Comparison of ENCODE assay signal across 23 mouse cellular contexts in the genomic region with DNA sequence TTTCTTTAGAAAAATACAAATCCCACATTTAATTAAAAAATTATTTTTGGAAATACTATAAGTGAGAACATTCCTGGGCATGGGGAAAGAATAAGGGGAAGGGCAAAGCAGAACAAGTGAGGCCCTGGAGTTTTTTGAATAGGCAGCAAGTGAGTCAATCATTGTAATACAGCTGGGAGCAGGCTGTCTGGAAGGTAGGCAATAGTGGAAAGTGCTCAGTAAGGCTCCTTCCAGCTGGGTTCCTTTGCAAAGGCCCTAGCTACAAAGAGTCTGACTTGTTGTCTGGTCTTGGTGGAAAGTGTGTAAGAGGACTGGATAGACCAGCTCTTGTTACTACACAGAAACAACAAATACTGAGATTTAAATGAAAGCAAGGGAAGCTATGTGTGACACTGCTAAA.
A peak's percentile ranks its signal among the peaks of the same experiment; 100 is the strongest.
DNase-seq lines count a peak whose midpoint lies in the region; ATAC-seq and TF ChIP-seq lines count a peak whose summit lies in the region.
"Had no signal": no experiment of that assay in that cellular context is flagged by ENCODE, and none has a peak within 500 bp of the region (broad histone marks: within the 10 kb centered on the region; RNA-seq: fewer than 3 reads in every experiment).

No protein-coding gene starts in this region.

- no peak for ATAC-seq in embryonic facial prominence, embryonic 11.5 days (replicated peaks; ENCODE audit: insufficient number of reproducible peaks, low FRiP score, low TSS enrichment, low read depth)
- peak; percentile 34 for ATAC-seq in lung, embryonic 14.5 days (ENCODE audit: insufficient read depth)
- ATAC-seq: CD4-positive, CD25-positive, alpha-beta regulatory T cell, adult 4 months; Patski had no signal

- H3K4me2 ChIP-seq in embryonic facial prominence, embryonic 11.5 days (ENCODE audit: low read depth, low read length), result no peak overlapping the region
- no peak overlapping the region for H3K4me2 ChIP-seq in lung, embryonic 14.5 days
- H3K4me2 ChIP-seq: forebrain, embryonic 12.5 days; hindbrain, embryonic 15.5 days; midbrain, embryonic 11.5 days had no signal

- DNase-seq in embryonic facial prominence, embryonic 11.5 days (ENCODE audit: low spot score), result peak; percentile 3
- no peak for DNase-seq in embryonic facial prominence, embryonic 10.5 days (ENCODE audit: low spot score)
- peak; percentile 15 for DNase-seq in lung, embryonic 14.5 days
- no peak for DNase-seq in lung, postnatal 25 days (ENCODE audit: low spot score)
- peak; percentile 61 for DNase-seq in Muller cell, postnatal 12 days (ENCODE audit: inconsistent ontology term)
- DNase-seq in thymus, postnatal 10 days (ENCODE audit: low spot score in 2 of 2), result no peak
- DNase-seq in right cerebral cortex, postnatal 25 days, result no peak
- DNase-seq: adrenal gland, adult 2 months; cerebellum, adult 11 months; cerebellum, postnatal 14 days; gastrocnemius, postnatal 36 days; kidney, adult 18-20 months; layer of hippocampus, adult 9-11 months; right cerebral cortex, postnatal 4 days; thymus, postnatal 36 days had no signal

- no peak overlapping the region for H3K4me3 ChIP-seq in embryonic facial prominence, embryonic 11.5 days (ENCODE audit: low read depth, low read length)
- no peak overlapping the region for H3K4me3 ChIP-seq in embryonic facial prominence, embryonic 10.5 days
- H3K4me3 ChIP-seq in lung, embryonic 14.5 days (ENCODE audit: low read depth, low read length), result no peak overlapping the region
- no peak overlapping the region for H3K4me3 ChIP-seq in embryonic fibroblast, embryonic 13.5 days (ENCODE audit: insufficient read depth, low read length)
- H3K4me3 ChIP-seq: erythroblast, embryonic 14.5 days; forebrain, embryonic 12.5 days; hindbrain, embryonic 15.5 days had no signal

- no peaks in the 10 kb centered on the region for H3K27me3 ChIP-seq in embryonic facial prominence, embryonic 11.5 days (ENCODE audit: control insufficient read depth, insufficient read depth, low read length)
- H3K27me3 ChIP-seq in embryonic facial prominence, embryonic 10.5 days (replicated peaks; ENCODE audit: low read depth, poor library complexity, severe bottlenecking), result no peaks in the 10 kb centered on the region
- no peaks in the 10 kb centered on the region for H3K27me3 ChIP-seq in lung, embryonic 14.5 days (ENCODE audit: insufficient read depth, low read length)
- H3K27me3 ChIP-seq: forebrain, embryonic 12.5 days; hindbrain, embryonic 15.5 days; Patski had no signal

- no peaks in the 10 kb centered on the region for H3K4me1 ChIP-seq in embryonic facial prominence, embryonic 11.5 days (ENCODE audit: control insufficient read depth, insufficient read depth, low read length)
- peaks cover 5% of the 10 kb centered on the region; the same call in 1 of the 2 replicates for H3K4me1 ChIP-seq in embryonic facial prominence, embryonic 10.5 days
- H3K4me1 ChIP-seq in lung, embryonic 14.5 days (ENCODE audit: insufficient read depth), result no peaks in the 10 kb centered on the region; the same call in 1 of the 2 replicates
- H3K4me1 ChIP-seq in embryonic fibroblast, embryonic 13.5 days (ENCODE audit: control insufficient read depth, insufficient read depth, low read length), result peaks cover 11% of the 10 kb centered on the region
- H3K4me1 ChIP-seq: forebrain, embryonic 12.5 days; hindbrain, embryonic 15.5 days had no signal

- no peaks in the 10 kb centered on the region for H3K9me3 ChIP-seq in embryonic facial prominence, embryonic 11.5 days (replicated peaks; ENCODE audit: control insufficient read depth, low read length)
- no peaks in the 10 kb centered on the region for H3K9me3 ChIP-seq in embryonic facial prominence, embryonic 10.5 days
- no peaks in the 10 kb centered on the region; the same call in 1 of the 2 replicates for H3K9me3 ChIP-seq in lung, embryonic 14.5 days (ENCODE audit: low read depth, low read length)
- H3K9me3 ChIP-seq: forebrain, embryonic 12.5 days; hindbrain, embryonic 15.5 days had no signal

- TF ChIP-seq POLR2A in embryonic fibroblast, embryonic 13.5 days (IDR thresholded peaks at IDR 0.05; ENCODE audit: low read depth, low read length), result no peak

- no peak for TF ChIP-seq CTCF in lung, embryonic 14.5 days (IDR thresholded peaks at IDR 0.05; ENCODE audit: low read depth)
- no peak for TF ChIP-seq CTCF in embryonic fibroblast, embryonic 13.5 days (IDR thresholded peaks at IDR 0.05; ENCODE audit: borderline replicate concordance, insufficient read depth, low read length)

- H3K36me3 ChIP-seq in embryonic facial prominence, embryonic 11.5 days (replicated peaks; ENCODE audit: control insufficient read depth, insufficient read depth, low read depth, low read length), result no peaks in the 10 kb centered on the region
- H3K36me3 ChIP-seq in embryonic facial prominence, embryonic 10.5 days (replicated peaks), result no peaks in the 10 kb centered on the region
- H3K36me3 ChIP-seq in lung, embryonic 14.5 days (ENCODE audit: insufficient read depth), result no peaks in the 10 kb centered on the region
- H3K36me3 ChIP-seq: forebrain, embryonic 12.5 days; hindbrain, embryonic 15.5 days had no signal

- H3K27ac ChIP-seq in embryonic facial prominence, embryonic 11.5 days (replicated peaks; ENCODE audit: low read depth, low read length), result no peak overlapping the region
- no peak overlapping the region for H3K27ac ChIP-seq in embryonic facial prominence, embryonic 10.5 days (replicated peaks)
- no peak overlapping the region for H3K27ac ChIP-seq in lung, embryonic 14.5 days (ENCODE audit: low read depth)
- peak overlapping the region; percentile 98 for H3K27ac ChIP-seq in embryonic fibroblast, embryonic 13.5 days (ENCODE audit: insufficient read depth, low read length)
- H3K27ac ChIP-seq: forebrain, embryonic 12.5 days; hindbrain, embryonic 15.5 days; kidney, postnatal 0 days had no signal

- no peak overlapping the region for H3K9ac ChIP-seq in embryonic facial prominence, embryonic 11.5 days (replicated peaks; ENCODE audit: low read length)
- H3K9ac ChIP-seq in lung, embryonic 14.5 days, result no peak overlapping the region
- H3K9ac ChIP-seq: forebrain, embryonic 12.5 days; hindbrain, embryonic 15.5 days had no signal

Comparison
In these comparisons a context has a peak if more than half of its experiments do, and no peak if none do; other contexts are left out.
1. DNase-seq: peak in embryonic facial prominence, embryonic 11.5 days (single experiment), lung, embryonic 14.5 days (single experiment) and Muller cell, postnatal 12 days (single experiment); none in embryonic facial prominence, embryonic 10.5 days (single experiment), lung, postnatal 25 days (single experiment), thymus, postnatal 10 days (0 of 2) and right cerebral cortex, postnatal 25 days (single experiment).